Mouse (Mus musculus) Patski (cell line): ENCODE measurements around the gene Syt3. TPM values are rescaled to one million over a fixed set of nuclear protein-coding genes. Genes with fewer than 3 reads are reported as not detected.

Experiments used
- ATAC-seq: fragments of 100-300 bp; one replicate; pipeline ENCODE4 v1.8.0; 2021
- CTCF ChIA-PET: fragments of 350-600 bp; sonication (Branson Sonifier 250); formaldehyde crosslinking; loops from one replicate; lab custom pipeline; 2022; ENCODE audit warnings: inconsistent platforms; lab: Charles Lee
- POLR2A ChIA-PET: fragments of 350-600 bp; sonication (Branson Sonifier 250); formaldehyde crosslinking; loops from one replicate; lab custom pipeline; 2022; ENCODE audit warnings: antibody characterized with exemption, inconsistent platforms; lab: Charles Lee
- DNase-seq: peaks from one replicate; pipeline ENCODE4 v3.0.0-alpha.2; 2011; ENCODE audit warnings: low read depth, low spot score
- H3K27me3 ChIP-seq: fragments of 371-371 bp; one replicate; pipeline ENCODE4 v1.5.1; 2021
- CTCF ChIP-seq: fragments of 100-300 bp; IDR thresholded peaks from one replicate; pipeline ENCODE4 v1.5.1; 2021
- in situ Hi-C: fragments of 300-500 bp; cut with MboI; formaldehyde crosslinking; loops from 3 replicates; pipeline ENCODE4 v1.11.1; 2018; ENCODE audit warnings: low pct_unique_long_range_greater_than_20kb, mixed read lengths
- polyA plus RNA-seq: library from polyadenylated mRNA; unstranded; gene quantifications from one replicate; pipeline ENCODE4 v1.2.3, GENCODE M21; 2021

Syt3 gene
- 6.4 TPM for polyA plus RNA-seq

DNA sequence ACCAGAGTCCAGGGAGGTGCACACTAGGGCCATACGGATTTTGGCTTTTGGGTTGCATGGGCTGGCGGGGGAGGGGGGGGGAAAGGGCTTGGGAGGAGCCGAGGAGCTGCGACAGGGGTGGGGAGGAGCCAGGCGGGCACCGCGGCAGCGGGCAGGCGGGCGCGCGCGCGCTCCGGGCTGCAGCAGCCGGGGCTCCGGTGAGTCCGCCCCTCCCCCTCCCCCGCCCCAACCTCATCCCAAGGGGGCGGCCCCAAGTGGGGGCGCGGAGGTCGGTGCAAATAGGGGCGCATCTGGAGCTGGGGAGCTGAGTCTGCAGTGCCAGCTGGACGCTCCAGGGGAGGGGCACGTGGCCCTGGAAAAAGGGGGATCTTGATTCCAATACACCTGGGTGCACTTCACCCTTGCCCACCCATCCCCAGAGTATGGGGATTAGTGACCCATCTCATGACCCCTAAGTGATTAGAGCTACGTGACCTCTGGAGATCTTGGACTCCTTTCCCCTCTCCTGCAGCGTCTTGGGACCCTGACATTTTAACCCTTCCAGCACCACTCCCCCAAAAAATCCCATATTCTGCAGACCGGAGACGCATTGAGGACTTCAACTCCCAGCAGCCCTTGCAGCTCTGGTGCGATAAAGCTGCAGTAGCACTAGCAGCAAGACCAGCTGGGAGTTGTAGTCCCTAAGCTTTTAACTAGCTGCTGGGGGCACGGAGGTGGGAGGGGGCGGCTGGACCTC lies at the start of gene Syt3:
Gene Syt3 (plus strand): TSS at position 123 of the 736 bp plus-strand sequence.
- TF ChIP-seq CTCF = no peak
- ATAC-seq (peak; percentile 78), DNase-seq (no peak)
- ChIA-PET CTCF (interaction anchor here (0.8 to 1.7 kb wide), 2 partner anchors 14 to 16 kb away, joined by 3 to 4 read pairs; no protein-coding TSS in a partner anchor), POLR2A (no interaction called here)
- peaks cover 22% of the 10 kb centered on the region for H3K27me3 ChIP-seq
- in situ Hi-C loops = loop anchor here (5.0 kb wide), 1 partner anchor 83 kb away; the partner anchor contains the start of genes Aspdh and Josd2

DNA sequence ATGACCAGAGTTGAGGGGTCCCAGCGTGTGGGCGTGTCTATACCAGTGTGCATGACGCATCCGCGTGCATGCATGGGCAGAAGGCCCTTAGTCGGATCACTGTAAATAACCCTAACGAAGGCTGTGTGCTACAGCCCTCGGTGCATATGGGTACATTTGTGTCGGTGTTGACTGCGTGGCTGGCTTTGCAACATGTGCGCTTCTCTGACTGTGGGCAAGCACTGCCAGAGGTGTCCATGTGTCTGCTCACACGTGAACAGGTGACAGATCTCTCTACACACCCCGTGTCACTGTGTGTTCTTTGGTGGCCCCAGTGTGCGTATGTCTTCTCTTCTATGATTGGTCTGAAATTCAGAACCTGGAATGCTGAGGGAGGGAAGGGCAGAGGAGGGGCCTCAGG lies 49.8 kb upstream of the Syt3 start:
- TF ChIP-seq CTCF = no peak
- in situ Hi-C loops = loop anchor here (25.0 kb wide), 1 partner anchor 447 kb away; the partner anchor contains the start of gene Klk4
- CTCF ChIA-PET = no interaction called here
- DNase-seq (no peak), ATAC-seq (no peak)
- POLR2A ChIA-PET = no interaction called here
- peaks cover 38% of the 10 kb centered on the region for H3K27me3 ChIP-seq

DNA sequence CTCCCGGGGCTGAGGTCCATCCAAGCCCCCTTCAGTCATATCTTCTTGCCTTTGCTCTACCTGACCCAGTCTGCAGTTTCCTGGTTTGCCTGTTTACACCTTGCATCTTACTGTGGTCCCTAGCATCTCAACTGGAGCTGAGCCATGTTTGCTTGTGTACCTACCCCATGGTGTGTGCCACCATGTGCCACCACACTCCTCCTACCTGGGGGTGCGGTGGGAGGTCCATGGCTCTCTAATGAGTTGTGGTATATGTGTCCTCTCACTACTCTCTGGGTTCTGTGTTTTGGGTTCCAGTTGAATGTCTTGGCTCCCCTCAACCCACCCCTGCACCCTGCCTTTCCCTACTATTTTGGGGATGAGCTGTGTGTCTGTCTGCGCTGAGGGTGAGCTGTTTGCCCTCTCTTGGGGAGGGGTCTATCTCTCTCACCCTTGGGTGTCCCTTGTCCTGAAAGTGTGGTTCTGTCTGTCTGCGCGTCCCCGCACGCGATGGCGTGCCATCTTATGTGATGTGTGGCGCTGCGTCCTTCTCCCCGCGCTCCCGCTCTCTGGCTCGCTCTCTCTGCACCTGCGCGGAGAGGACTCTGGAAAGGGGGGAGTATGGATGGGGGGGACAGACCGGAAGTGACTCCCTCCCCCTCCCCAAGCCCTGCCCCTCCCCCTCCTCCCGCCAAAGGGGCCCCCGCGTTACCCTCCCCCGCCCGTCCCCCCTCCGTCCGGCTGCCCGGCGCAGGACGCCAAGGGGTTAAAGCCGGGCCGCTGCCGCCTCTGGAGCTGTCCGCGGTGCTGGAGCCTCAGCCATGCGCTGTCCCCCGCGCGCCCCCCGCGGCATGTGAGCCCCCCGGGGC lies 48.6 kb upstream of the Syt3 start:
- CTCF ChIA-PET = no interaction called here
- no peak for ATAC-seq
- DNase-seq = no peak

DNA sequence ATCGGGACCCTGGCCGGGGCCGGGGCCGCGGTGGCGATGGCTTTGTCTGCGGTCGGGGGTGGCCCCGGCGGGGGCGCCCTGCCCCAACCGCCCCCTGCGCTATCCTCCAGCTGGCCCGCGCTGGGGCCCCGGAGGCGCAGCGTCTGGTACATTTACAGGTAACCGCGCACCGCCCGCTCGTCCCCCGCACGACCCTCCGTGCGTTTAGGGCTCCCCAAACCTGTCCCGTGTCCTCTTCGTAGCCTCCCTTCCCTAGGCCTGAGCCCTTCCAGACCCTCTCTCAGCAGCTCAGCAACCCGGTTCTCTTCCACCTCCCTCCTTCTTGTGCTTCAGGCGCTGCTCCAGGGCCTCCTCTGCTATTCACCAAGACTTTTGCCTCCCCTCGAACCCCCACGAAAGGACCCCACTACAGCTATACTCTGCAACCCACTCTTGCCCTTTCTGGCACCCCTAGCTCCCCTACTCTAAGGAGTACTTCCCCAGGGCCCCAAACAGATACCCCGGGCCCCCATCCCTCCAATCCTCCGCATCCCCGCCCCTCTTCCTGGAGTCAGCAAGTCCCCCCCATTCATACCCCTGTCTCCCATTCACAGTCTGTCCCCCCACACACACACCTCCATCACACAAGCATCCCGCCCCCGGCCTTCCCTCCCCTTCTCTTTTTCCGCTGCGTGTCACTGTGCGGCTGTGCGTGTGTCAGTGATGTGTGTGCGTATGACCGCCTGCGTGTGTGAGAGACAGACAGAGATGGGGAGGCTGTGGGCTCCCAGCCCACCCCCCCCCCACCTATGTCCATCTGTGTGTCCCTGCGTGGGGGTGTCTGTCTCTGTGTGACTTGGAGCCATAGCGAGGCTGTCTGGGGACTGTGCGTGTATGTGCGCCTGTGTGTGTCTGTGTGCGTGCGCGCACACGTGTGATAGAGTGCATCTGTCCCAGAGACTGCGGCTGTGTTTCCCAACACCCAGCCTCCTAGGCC lies 47.6 kb upstream of the Syt3 start:
- in situ Hi-C loops = loop anchor here (25.0 kb wide), 1 partner anchor 449 kb away; the partner anchor contains the start of gene Klk4
- ATAC-seq = no peak
- ChIA-PET CTCF (no interaction called here), POLR2A (no interaction called here)
- H3K27me3 ChIP-seq = peaks cover 46% of the 10 kb centered on the region
- no peak for DNase-seq
- TF ChIP-seq CTCF = no peak

More for the DNA sequence above, 48.6 kb upstream of the Syt3 start:
- peaks cover 45% of the 10 kb centered on the region for H3K27me3 ChIP-seq
- in situ Hi-C loops = loop anchor here (25.0 kb wide), 1 partner anchor 448 kb away; the partner anchor contains the start of gene Klk4
- no peak for TF ChIP-seq CTCF
- POLR2A ChIA-PET = no interaction called here

DNA sequence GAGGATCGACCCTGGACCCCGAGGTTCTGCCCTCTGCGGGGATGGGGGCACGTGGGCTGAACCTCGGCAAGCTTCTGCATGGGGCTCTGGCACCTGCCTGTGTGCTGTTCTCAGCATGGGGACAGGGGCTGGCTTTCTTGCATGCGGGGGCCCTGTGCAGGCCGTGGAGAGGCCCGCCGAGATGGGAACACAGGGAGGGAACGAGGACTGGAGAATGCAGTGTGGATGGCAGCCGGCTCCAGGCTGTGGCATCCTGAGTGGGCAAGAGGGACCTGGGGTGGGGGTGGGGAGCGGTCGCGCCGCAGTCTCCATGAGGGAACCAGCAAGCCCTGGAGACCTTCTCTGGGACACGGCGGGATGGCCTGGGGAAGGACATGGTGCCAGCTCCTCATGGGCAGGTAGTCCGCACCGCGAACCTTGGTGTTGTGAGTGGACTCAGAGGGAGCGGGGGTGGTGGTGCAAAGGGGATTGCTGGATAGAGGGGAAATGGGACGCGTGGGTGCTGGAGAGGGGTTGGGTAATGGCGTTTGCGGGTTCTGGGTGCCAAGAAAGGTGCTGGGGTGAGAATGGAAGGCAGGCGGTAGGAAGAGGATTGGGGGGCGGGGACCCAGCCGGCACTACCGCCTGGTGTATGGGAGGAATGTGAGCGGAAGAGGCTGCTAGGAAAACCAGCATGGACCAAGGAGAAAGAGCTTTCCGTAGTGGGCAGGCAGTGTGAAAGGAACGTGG lies 46.6 kb upstream of the Syt3 start:
- ATAC-seq (no peak), DNase-seq (no peak)
- H3K27me3 ChIP-seq = peaks cover 47% of the 10 kb centered on the region
- CTCF ChIA-PET = no interaction called here
- TF ChIP-seq CTCF = no peak
- in situ Hi-C loops = loop anchor here (25.0 kb wide), 1 partner anchor 450 kb away; the partner anchor contains the start of gene Klk4
- POLR2A ChIA-PET = no interaction called here

DNA sequence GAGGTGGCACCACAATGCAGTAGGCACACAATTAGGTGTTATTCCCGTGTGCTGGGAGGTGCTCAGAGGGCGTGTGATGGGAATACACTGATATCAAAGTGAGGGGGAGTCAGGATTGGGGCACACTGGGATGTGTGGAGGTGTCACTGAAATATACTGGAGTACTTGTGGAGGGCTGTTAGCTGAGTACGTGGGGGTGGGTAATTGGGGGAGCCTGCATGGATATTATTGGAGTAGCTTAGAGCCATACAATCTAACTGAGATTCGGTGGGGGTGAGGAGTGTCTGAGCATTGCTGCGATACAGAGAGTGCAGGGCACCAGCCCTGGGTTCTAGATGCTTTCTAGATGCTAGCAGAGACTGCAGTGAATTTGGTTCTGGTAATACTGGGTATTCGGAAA lies 43.7 kb upstream of the Syt3 start:
- DNase-seq = no peak
- ChIA-PET CTCF (interaction anchor here (1.2 to 2.0 kb wide), 2 partner anchors 10 to 78 kb away, joined by 3 to 5 read pairs; no protein-coding TSS in a partner anchor), POLR2A (no interaction called here)
- in situ Hi-C loops = loop anchor here (25.0 kb wide), 1 partner anchor 453 kb away; the partner anchor contains the start of gene Klk4
- peaks cover 53% of the 10 kb centered on the region for H3K27me3 ChIP-seq
- ATAC-seq = no peak
- no peak for TF ChIP-seq CTCF

DNA sequence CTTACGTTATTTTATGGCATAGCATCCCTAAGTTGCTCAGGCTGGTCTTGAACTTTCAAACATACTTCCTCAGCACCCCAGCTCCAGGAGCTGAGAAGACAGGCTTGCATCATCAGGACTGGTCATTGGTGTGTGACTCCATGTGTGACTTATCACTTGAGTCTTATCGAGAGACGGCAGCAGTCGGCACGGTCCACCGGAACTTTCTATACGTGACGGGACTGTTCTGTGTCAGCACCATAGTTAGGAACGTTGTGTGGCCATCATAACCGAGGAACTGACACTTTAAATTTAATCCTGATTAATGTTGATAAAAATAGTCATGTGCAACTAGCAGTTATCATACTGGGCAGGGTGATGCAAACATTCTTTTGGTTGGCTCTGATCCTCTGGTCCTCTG lies 42.8 kb upstream of the Syt3 start:
- ChIA-PET CTCF (no interaction called here), POLR2A (no interaction called here)
- TF ChIP-seq CTCF = no peak
- DNase-seq (no peak), ATAC-seq (no peak)
- peaks cover 52% of the 10 kb centered on the region for H3K27me3 ChIP-seq
- in situ Hi-C loops = loop anchor here (25.0 kb wide), 1 partner anchor 454 kb away; the partner anchor contains the start of gene Klk4

DNA sequence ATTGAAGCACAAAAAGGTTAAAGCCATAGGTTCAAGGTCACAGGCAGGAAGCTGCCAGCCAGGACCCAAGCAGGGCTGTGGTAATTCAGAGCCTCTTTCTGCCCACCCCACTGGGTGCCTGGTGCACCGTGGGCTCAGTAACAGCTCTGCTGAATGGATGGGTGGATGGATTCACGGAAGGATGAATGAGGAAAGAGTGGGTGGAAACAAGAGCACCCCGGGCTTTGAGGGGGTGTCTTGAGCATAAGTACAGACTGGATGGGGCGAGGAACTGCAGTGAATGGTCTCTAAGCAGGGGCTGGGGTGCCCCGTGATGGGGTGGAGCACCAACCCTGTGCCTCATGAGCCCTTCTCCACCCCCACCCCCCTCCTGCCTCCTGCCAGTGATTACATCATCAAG lies 42.2 kb upstream of the Syt3 start:
- POLR2A ChIA-PET = no interaction called here
- no peak for DNase-seq
- TF ChIP-seq CTCF = no peak
- peaks cover 53% of the 10 kb centered on the region for H3K27me3 ChIP-seq
- CTCF ChIA-PET = no interaction called here
- in situ Hi-C loops = loop anchor here (25.0 kb wide), 1 partner anchor 454 kb away; the partner anchor contains the start of gene Klk4
- ATAC-seq = no peak

DNA sequence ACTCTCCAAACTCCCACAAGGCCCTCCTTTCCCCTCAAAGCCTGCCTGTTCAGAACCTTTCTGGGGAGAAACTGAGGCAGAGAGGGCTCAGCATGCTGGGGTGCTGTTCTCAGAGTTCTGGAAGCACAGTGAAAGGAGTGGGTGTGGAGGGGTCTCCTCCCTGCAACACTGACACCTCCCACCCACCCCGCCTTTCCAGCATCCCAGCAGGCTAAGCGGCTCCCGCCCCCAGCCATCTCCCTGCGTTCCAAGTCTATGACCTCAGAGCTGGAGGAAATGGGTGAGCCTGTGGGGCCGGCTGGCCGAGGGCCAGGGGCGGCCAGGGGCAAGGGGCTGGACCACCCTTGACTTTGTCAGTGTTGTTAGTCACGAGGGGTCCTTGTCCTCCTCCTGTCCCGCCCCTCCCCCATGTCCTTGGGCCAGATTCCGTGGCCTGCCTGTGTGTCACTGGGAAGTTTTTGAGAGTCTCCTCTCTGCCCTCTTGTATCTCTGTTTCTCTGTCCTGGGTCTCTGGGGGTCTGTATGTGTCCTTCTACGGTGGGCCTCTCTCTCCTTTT lies 40.4 kb upstream of the Syt3 start:
- H3K27me3 ChIP-seq = peaks cover 50% of the 10 kb centered on the region
- ATAC-seq (no peak), DNase-seq (no peak)
- ChIA-PET POLR2A (no interaction called here), CTCF (interaction anchor here (0.8 to 1.8 kb wide), 3 partner anchors 25 to 80 kb away, joined by 3 read pairs; no protein-coding TSS in a partner anchor)
- in situ Hi-C loops = loop anchor here (25.0 kb wide), 1 partner anchor 456 kb away; the partner anchor contains the start of gene Klk4
- no peak for TF ChIP-seq CTCF
